ENCODE assay signal across 8 mouse cellular contexts in the genomic region with DNA sequence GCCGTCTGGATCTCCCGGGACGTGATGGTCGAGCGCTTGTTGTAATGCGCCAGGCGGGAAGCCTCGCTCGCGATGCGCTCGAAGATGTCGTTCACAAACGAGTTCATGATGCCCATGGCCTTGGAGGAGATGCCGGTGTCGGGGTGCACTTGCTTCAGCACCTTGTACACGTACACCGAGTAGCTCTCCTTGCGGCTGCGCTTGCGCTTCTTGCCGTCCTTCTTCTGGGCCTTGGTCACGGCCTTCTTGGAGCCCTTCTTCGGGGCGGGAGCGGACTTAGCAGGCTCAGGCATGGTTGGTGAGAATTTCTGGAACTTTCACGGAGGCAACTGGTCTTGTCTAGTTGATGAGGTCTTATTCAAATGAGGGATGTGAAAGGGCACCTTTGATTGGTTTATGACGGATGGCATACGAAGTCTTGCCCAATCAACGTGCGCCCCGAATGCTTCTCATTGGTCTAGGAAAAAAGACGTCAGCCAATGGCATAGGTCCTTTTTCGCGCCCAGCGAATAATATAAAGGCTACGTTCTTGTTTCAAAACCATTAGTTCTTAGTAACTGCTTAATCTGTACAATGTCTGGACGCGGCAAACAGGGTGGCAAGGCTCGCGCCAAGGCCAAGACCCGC. TPM values are rescaled to one million over a fixed set of nuclear protein-coding genes. Genes with fewer than 3 reads are reported as not detected.
DNase-seq lines count a peak whose midpoint lies in the region; ATAC-seq lines count a peak whose summit lies in the region.
"Not testable (repeated sequence)": the region's sequence is repeated elsewhere in the genome, so short reads cannot be mapped to it uniquely, and the experiment has no call there.

Gene Hist1h2bf, minus strand, starts transcription at position 299 of the 627 bp plus-strand sequence.
Gene Hist1h2ad, plus strand, starts transcription at position 484 of the 627 bp plus-strand sequence.

- not testable (repeated sequence) for H3K27me3 ChIP-seq in megakaryocyte, embryonic 14.5 days (replicated peaks)

- peaks cover 38% of the 10 kb centered on the region for H3K4me1 ChIP-seq in megakaryocyte, embryonic 14.5 days

- intact Hi-C loops in gastrocnemius, postnatal 14 days (cut with DNase I; ENCODE audit: low total_unique reads), result not testable (repeated sequence)

- DNase-seq in adrenal gland, adult 2 months, result peak; percentile 87
- peak; percentile 98 for DNase-seq in embryo, embryonic 11 days
- peak; percentile 86 for DNase-seq in gastrocnemius, postnatal 14 days
- peak; percentile 96 to 97 for DNase-seq in left cerebral cortex, adult 9 months (ENCODE audit: low spot score in 2 of 2)
- DNase-seq in right cerebral cortex, adult 2 months (ENCODE audit: low spot score in 2 of 2), result peak; percentile 93 to 96
- DNase-seq in urinary bladder, postnatal 14 days (ENCODE audit: low spot score), result peak; percentile 91

- H3K9me3 ChIP-seq in megakaryocyte, embryonic 14.5 days, result not testable (repeated sequence)

- peak within 1 kb of the TSS; percentile 90 for H3K4me3 ChIP-seq in megakaryocyte, embryonic 14.5 days (replicated peaks)

- peak; percentile 76 for ATAC-seq in inflammation-experienced regulatory T-cells, adult 6 months

- not testable (repeated sequence) for H3K36me3 ChIP-seq in megakaryocyte, embryonic 14.5 days (replicated peaks; ENCODE audit: low read length)

RNA-seq across cellular contexts. Expression of gene Hist1h2bf, which starts in this region (rescaled TPM):
- 10 to 100 TPM; 17.9 to 21.6 TPM for total RNA-seq in adrenal gland, adult 2 months (2021)
- 0.80 and 5.5 TPM in 2 replicates for polyA plus RNA-seq in adrenal gland, adult 2 months (2012; rRNA removed)
- 10 to 100 TPM; 47.0 to 49.6 TPM for total RNA-seq in gastrocnemius, postnatal 14 days (2021)
- not detected for polyA plus RNA-seq in inflammation-experienced regulatory T-cells, adult 6 months (2017; shearing (Covaris generic))
- polyA plus RNA-seq in megakaryocyte, embryonic 14.5 days (2012; ENCODE audit: insufficient read depth, low replicate concordance), result 7.6 and 73.0 TPM in 2 replicates

RNA-seq across cellular contexts. Expression of gene Hist1h2ad, which starts in this region (rescaled TPM):
- 1 to 10 TPM; 2.9 to 6.4 TPM for total RNA-seq in adrenal gland, adult 2 months (2021)
- polyA plus RNA-seq in adrenal gland, adult 2 months (2012; rRNA removed), result 2.5 and 3.2 TPM in 2 replicates
- 10 to 100 TPM; 13.9 to 14.8 TPM for total RNA-seq in gastrocnemius, postnatal 14 days (2021)
- polyA plus RNA-seq in inflammation-experienced regulatory T-cells, adult 6 months (2017; shearing (Covaris generic)), result under 1 TPM in 1 of 3 experiments, not detected in 2; 0.99 TPM
- 9.6 TPM in 1 of 2 replicates, not detected in the other for polyA plus RNA-seq in megakaryocyte, embryonic 14.5 days (2012; ENCODE audit: insufficient read depth, low replicate concordance)

Comparison
In these comparisons a context has a peak if more than half of its experiments do, and no peak if none do; other contexts are left out.
1. Peak in every context shown above with its lines: DNase-seq, ATAC-seq and H3K4me3 ChIP-seq.
2. Peak in ATAC-seq in inflammation-experienced regulatory T-cells, adult 6 months; RNA of the genes that start here not detected or under 1 TPM.